Comparison of ENCODE assay signal across 7 mouse cellular contexts in the genomic region with DNA sequence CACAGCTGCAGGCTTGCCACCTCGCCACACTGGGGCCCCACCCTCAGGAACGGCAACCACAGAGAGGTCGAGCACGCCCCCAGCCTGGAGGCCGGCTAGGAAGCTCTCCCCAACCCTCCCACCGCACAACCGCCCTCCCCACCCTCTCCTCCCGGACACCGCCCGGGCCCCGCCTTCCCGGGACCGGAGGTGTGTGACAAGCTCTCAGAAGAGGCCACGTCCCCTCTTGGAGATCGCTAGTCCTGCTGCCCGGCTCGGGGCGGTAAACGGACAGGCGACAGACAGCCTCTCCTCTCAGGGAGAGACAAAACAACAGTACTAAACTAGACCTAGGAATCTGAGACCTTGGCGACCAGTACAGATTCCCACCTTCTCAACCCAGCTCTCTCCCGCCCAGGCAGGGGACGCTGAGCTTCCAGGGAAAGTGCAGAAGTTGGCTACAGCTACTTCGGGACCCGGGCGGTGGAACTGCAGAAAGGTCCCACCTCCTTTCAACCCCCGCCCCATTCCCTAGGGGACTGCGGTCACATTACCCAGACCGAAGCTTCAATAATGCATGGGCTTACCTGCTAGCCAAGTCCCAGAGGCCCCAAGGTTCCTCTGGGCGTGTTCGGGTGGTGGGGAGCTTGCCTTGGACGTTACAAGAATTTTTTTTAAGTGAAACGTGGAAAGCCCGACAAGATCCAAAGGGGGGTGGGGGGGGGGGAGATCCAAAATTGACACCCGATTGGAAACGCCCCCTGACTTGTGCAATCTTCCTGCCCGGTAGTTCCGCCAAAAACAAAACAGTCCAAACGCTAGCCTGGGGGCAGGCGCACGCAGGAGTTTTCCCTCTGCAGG. TPM values are rescaled to one million over a fixed set of nuclear protein-coding genes. Genes with fewer than 3 reads are reported as not detected.
DNase-seq lines count a peak whose midpoint lies in the region; ATAC-seq lines count a peak whose summit lies in the region.

No protein-coding gene starts in this region.

- peak; percentile 67 for ATAC-seq in forebrain, embryonic 14.5 days
- ATAC-seq in hematopoietic stem cell, adult 5-6 weeks (replicated peaks in 1 of 2; ENCODE audit: insufficient read depth in 1 of 2, low FRiP score in 2 of 2, low TSS enrichment in 1 of 2, low read depth in 1 of 2, poor library complexity in 2 of 2, severe bottlenecking in 2 of 2), result peak; percentile 78 to 79
- peak; percentile 78 for ATAC-seq in limb, embryonic 13.5 days (ENCODE audit: low FRiP score, low read depth)
- peak; percentile 65 for ATAC-seq in midbrain, embryonic 14.5 days (ENCODE audit: low FRiP score, low TSS enrichment)

- WGBS in forebrain, embryonic 14.5 days, result under 1% methylated on average over 40 of the region's 41 CpGs
- under 1% methylated on average over 41 of the region's 41 CpGs for WGBS in limb, embryonic 13.5 days
- WGBS in midbrain, embryonic 14.5 days, result 0% methylated on average over 41 of the region's 41 CpGs

- H3K9me3 ChIP-seq in forebrain, embryonic 14.5 days (replicated peaks; ENCODE audit: control insufficient read depth, low read length), result no peaks in the 10 kb centered on the region
- H3K9me3 ChIP-seq in limb, embryonic 13.5 days, result no peaks in the 10 kb centered on the region
- no peaks in the 10 kb centered on the region for H3K9me3 ChIP-seq in midbrain, embryonic 14.5 days (ENCODE audit: control insufficient read depth, low read length)

- H3K36me3 ChIP-seq in forebrain, embryonic 14.5 days (ENCODE audit: control insufficient read depth, insufficient read depth, low read length), result no peaks in the 10 kb centered on the region
- no peaks in the 10 kb centered on the region for H3K36me3 ChIP-seq in limb, embryonic 13.5 days
- H3K36me3 ChIP-seq in midbrain, embryonic 14.5 days (ENCODE audit: control insufficient read depth, insufficient read depth, low read length), result no peaks in the 10 kb centered on the region
- H3K36me3 ChIP-seq in splenic B cell, adult 2 months (ENCODE audit: control insufficient read depth, insufficient read depth, low read length, poor library complexity, severe bottlenecking), result no peaks in the 10 kb centered on the region

- H3K9ac ChIP-seq in forebrain, embryonic 14.5 days (ENCODE audit: low read length), result peak overlapping the region; percentile 79
- peak overlapping the region; percentile 85 for H3K9ac ChIP-seq in limb, embryonic 13.5 days
- peak overlapping the region; percentile 69 for H3K9ac ChIP-seq in midbrain, embryonic 14.5 days (replicated peaks; ENCODE audit: low read length)

- peak overlapping the region; percentile 96 for H3K4me2 ChIP-seq in forebrain, embryonic 14.5 days (ENCODE audit: low read length)
- peak overlapping the region; percentile 92 for H3K4me2 ChIP-seq in limb, embryonic 13.5 days (replicated peaks)
- peak overlapping the region; percentile 95 for H3K4me2 ChIP-seq in midbrain, embryonic 14.5 days (ENCODE audit: low read length)

- H3K27ac ChIP-seq in forebrain, embryonic 14.5 days (ENCODE audit: low read depth, low read length), result no peak overlapping the region
- peak overlapping the region; percentile 91 for H3K27ac ChIP-seq in limb, embryonic 13.5 days
- 0 out of 2 replicates have a peak overlapping the region, but pooled peaks have one; percentile 0 for H3K27ac ChIP-seq in midbrain, embryonic 14.5 days (replicated peaks; ENCODE audit: low read depth, low read length)

- peaks cover 9% of the 10 kb centered on the region; the same call in 1 of the 2 replicates for H3K4me1 ChIP-seq in forebrain, embryonic 14.5 days (ENCODE audit: control insufficient read depth, insufficient read depth, low read length)
- H3K4me1 ChIP-seq in limb, embryonic 13.5 days, result peaks cover 16% of the 10 kb centered on the region
- peaks cover 9% of the 10 kb centered on the region for H3K4me1 ChIP-seq in midbrain, embryonic 14.5 days (ENCODE audit: control insufficient read depth, insufficient read depth, low read length)

- DNase-seq in R1 (ENCODE audit: low read depth, low spot score), result peak; percentile 91
- peak; percentile 58 for DNase-seq in cerebellum, adult 11 months
- DNase-seq in forebrain, embryonic 14.5 days (ENCODE audit: low spot score), result peak; percentile 54
- DNase-seq in midbrain, embryonic 14.5 days, result peak; percentile 69
- DNase-seq in splenic B cell, adult 2 months (ENCODE audit: low read depth, low spot score), result peak; percentile 88

- H3K27me3 ChIP-seq in forebrain, embryonic 14.5 days (replicated peaks; ENCODE audit: control insufficient read depth, insufficient read depth, low read length), result no peaks in the 10 kb centered on the region
- peaks cover 4% of the 10 kb centered on the region; the same call in 1 of the 2 replicates for H3K27me3 ChIP-seq in limb, embryonic 13.5 days
- peaks cover 8% of the 10 kb centered on the region; the same call in 1 of the 2 replicates for H3K27me3 ChIP-seq in midbrain, embryonic 14.5 days (ENCODE audit: control insufficient read depth, insufficient read depth, low read length)
- H3K27me3 ChIP-seq in splenic B cell, adult 2 months (ENCODE audit: control insufficient read depth, insufficient read depth, low read length, poor library complexity, severe bottlenecking), result no peaks in the 10 kb centered on the region

- H3K4me3 ChIP-seq in forebrain, embryonic 14.5 days (ENCODE audit: low read depth, low read length), result peak overlapping the region; percentile 69
- peak overlapping the region; percentile 72 for H3K4me3 ChIP-seq in limb, embryonic 13.5 days
- H3K4me3 ChIP-seq in midbrain, embryonic 14.5 days (replicated peaks; ENCODE audit: low read depth, low read length), result peak overlapping the region; percentile 70

RNA-seq across cellular contexts. Expression of a gene that starts 0.8 kb away (rescaled TPM):
- 7.2 and 15.8 TPM in 2 replicates for polyA plus RNA-seq in forebrain, embryonic 14.5 days (2014; fragmentation: Nextera tagmentation; extraction: Ambion mirVana)
- 63.7 and 83.5 TPM in 2 replicates for total RNA-seq in hematopoietic stem cell, adult 5-6 weeks (2017)
- 89.9 and 90.2 TPM in 2 replicates for polyA plus RNA-seq in limb, embryonic 13.5 days (2015; fragmentation: Nextera tagmentation; extraction: Ambion mirVana)
- polyA plus RNA-seq in midbrain, embryonic 14.5 days (2014; fragmentation: Nextera tagmentation; extraction: Ambion mirVana), result 10.6 and 19.1 TPM in 2 replicates
